Mouse (Mus musculus) lung, postnatal 10 days (tissue): ENCODE measurements around the gene Snx1.

Experiments used
- DNase-seq: peaks from one replicate; pipeline ENCODE4 v3.0.0; 2021

Gene Snx1

GRCm38 (mm10) chr9:66084171-66084570, 42.2 kb downstream of the Snx1 start:
- no peak for DNase-seq

DNA sequence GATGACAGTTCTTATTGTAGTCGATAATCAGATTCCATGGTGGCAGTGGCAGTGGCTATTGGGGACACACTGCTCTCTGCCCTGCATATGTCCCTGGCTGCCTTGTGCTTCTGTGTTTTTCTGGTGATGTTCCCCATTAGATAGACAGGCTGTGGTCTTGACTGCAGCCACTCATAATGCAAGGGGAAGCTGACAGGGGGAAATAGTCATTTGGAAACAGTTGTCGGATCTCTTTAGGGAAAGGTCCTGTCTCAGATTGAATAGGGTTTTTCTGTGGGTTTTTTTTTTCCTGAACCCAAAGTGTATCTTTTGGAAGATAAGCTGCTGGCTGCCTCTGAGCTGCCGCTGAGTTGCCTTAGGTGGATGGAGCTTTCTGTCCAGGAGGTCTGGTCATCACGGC, 44.4 kb downstream of the Snx1 start:
- DNase-seq: no peak

DNA sequence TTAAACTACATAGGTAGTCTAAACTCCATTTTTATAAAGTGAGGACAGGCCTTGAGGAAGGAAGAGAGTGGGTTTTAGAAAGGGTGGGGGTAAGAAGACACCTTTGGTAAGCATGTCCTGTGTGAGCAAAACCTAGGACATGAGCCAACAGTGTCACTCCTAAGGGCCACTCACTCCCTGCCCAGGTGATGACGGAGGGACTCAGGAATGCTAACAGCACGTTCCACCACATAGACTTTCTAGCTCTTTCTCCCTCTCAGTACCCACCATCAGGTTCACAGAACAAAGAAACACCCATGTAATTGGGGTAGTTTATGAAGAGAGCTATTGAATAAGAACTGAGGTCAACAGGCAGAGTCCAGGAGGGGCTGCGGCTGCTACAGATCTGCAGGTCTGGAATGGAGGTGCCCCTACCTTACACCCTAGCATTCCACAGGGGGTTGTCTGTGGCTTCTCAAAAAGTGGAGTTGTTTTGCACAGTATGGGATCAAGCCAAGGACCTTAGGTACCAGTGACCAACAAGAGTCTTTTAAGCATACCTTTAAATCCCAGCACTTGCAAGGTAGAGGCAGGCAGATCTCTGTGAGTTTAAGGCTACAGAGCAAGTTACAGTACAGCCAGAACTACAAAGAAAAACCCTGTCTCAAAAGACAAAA, 45.5 kb downstream of the Snx1 start:
- peak; percentile 52 for DNase-seq

GRCm38 (mm10) chr9:66078493-66078892, 47.9 kb downstream of the Snx1 start:
- no peak for DNase-seq

- no peak for DNase-seq
Observed at GRCm38 (mm10) chr9:66078072-66078471, 48.3 kb downstream of the Snx1 start.

DNA sequence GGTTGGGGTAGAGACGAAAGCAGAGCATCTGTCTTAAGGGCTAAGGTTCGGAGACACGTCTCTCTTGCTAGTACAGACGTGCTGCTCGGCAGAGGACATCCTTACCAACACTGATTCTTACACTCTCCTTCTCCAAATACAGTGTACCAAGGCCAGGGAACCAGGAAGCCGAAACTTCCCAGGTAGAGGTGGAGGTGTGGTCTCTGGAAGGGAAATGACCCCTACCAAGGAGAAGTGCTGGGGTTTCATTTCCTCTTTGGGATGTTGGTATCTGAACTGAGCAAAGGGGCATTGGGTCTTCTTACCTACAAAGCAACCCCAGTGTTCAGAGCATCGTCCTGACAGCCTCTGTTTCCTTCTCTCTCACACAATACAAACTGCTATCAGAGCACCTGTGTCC, 53.6 kb downstream of the Snx1 start:
- no peak for DNase-seq

DNA sequence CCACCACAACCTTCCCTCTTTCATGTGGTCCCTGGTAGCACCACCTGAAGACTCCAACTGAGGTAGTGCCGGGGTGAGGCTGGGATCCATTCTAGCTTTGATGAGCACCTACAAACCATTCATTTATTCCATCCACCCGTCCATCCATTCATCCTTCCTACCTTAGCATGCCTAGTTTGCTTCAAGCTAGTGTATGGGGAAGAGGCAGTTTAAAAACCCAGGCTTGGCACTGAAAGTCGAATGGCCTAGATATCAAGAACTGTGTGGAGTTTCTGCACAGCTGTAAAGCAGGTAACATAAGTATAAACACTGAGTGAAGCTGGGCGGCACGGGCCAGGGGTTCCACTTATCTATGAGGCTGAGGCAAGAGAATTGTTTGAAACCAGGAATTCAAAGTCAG, 56.2 kb downstream of the Snx1 start:
- DNase-seq: no peak

- peak; percentile 92 for DNase-seq
Observed at GRCm38 (mm10) chr9:66069583-66069982, 56.8 kb downstream of the Snx1 start, which contains the start of gene Snx22. Gene Snx22 (minus strand): TSS chr9:66069719.

DNA sequence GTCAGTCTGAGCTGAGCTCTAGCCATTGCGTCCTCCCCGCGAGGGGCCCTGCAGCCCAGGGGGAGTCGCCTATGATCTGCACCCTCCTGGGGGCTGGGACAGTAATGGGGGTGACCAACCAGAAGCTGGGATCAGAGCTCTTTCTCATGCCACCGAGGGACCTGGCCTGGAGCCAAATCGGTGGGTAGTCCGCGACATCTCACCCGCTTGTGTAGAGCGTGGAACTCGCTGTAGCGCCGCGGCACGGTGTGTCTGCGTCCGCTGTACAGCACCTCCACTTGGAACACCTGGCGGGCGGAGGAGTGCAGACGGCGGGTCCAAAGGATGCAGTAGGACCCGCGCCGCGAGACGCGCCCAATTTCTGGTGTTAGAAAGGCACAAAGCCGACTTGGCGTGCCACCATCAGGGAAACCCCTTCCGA, 57.4 kb downstream of the Snx1 start:
- DNase-seq: peak; percentile 40

DNA sequence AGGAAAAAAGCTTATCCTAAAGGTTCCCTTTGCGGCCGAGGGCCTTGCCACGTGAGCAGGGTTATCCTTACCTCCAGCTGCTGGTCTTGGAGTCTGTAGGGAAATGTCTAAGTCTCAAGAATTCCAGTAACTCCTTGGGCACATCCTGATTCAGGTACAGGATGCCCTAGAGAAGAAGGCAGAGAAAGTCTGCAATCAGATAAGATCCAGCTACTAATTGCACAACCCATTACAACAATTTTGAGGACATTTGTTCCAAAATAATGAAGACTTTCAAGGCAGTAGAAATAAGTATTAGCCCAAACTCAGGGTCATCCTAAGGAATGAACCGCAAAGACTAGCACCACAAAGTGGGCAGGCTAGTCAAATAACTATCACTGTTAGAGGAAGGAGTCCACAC, 58.3 kb downstream of the Snx1 start:
- no peak for DNase-seq

GRCm38 (mm10) chr9:66067542-66067941, 58.8 kb downstream of the Snx1 start:
- peak; percentile 72 for DNase-seq

- DNase-seq: no peak
Observed at GRCm38 (mm10) chr9:66066791-66067190, 59.6 kb downstream of the Snx1 start.

- DNase-seq: no peak
Observed at GRCm38 (mm10) chr9:66064316-66064715, 62.1 kb downstream of the Snx1 start.

- no peak for DNase-seq
Observed at GRCm38 (mm10) chr9:66063446-66063845, 62.9 kb downstream of the Snx1 start.

DNA sequence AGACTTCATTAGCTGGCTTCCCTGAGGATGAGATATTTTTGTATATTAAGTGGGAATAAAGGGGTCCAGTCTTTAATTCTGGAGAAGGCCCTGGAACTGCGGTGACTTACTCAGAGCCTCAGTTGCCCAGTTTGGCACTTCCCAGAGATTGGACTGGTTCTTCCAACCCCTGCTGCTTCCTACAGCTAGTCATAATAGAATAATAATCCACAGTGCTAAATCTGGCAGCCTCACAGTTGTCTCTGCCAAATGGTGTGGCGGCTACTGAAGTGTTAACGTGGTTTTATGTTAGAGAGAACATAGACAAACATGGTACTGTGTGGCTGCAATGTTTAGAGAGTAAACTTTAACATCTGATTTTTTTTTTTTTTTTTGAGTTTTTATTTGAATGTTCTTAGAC, 64.7 kb downstream of the Snx1 start:
- DNase-seq: no peak

DNA sequence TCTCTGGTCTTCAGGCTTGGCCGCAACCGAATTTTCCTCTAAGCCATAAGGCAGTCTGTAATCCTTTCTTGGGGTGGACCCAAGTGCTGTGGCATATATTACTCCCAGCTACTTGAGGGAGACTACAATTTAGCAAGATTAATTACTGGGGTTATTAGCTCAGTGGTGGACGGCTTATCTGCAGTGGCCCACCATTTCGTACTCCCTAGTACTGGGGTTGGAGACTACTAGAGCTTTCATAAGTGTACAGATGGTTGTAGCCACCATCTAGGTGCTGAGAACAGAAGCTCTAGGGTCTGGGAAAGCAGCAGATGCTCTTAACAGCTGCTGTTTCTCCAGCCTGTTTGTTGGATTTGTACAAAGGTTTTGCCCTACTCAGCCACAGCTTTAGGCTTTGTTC, 65.4 kb downstream of the Snx1 start:
- no peak for DNase-seq

DNA sequence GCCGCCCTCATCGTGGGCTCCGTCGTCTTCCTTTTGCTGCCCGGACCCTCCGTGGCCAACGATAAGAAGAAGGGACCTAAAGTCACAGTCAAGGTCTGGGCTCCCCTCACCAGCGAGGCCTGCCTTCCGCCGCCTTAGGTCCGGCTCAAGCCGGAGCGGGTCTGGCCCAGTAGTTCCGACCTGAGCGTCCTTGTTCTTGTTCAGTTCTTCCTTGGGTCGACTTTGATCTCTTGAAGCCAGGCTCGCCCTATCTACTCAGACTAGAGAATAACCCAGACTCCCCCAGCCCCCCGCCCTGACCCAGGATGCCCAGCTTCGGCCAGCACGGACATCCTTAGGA, 66.1 kb downstream of the Snx1 start:
- DNase-seq: no peak

DNA sequence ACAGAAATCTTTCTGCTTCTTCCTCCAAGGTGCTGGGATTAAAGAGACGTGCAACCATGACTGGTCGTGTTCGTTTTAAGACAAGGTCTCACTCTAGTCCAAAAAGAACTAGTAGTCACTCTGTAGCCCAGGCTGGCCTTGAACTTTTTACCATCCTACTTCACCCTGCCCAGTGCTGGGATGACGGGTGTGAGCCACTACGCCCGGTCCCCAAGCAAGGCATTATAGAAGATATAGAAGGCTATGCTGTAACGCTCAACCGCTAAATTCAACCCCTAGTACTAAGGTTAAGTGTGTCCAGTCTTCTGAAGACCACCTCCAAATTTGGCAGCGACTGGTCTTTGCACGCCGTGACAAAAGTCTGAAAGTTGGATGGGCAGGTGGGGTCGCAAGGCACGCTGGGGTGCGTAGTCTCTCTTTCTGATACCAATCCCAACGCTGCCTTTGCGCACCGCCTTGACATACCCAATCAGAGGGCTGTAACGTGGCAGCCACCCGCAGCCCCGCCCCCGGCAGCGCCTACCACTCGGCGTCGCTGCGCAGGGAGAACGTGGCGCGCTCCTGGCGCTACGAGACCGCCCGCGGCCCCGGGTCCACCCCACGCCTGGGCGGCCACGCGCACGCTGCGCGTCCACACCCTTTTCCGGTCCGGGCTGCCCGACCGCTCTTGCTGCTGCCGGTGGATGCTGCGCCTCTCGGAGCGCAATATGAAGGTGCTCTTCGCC, 66.6 kb downstream of the Snx1 start, which contains the start of gene Ppib:
Gene Ppib, plus strand, starts transcription at position 640 of the 725 bp plus-strand sequence.
- DNase-seq: peak; percentile 99

DNA sequence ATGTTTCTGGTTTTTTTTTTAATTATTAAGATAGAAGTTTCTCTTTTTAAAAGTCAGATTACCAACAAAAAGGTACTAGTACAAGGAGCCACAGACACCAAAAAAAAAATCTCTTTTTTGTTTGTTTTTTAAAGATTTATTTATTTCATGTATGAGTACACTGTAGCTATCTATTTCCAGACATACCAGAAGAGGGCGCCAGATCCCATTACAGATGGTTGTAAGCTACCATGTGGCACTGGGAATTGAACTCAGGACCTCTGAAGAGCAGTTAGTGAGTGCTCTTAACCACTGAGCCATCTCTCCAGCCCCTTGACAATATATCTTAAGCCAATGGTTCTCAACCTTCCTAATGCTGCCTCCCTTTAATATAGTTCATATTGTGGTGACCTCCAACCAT, 72.8 kb downstream of the Snx1 start:
- DNase-seq: no peak

GRCm38 (mm10) chr9:66052731-66053130, 73.7 kb downstream of the Snx1 start:
- no peak for DNase-seq

DNA sequence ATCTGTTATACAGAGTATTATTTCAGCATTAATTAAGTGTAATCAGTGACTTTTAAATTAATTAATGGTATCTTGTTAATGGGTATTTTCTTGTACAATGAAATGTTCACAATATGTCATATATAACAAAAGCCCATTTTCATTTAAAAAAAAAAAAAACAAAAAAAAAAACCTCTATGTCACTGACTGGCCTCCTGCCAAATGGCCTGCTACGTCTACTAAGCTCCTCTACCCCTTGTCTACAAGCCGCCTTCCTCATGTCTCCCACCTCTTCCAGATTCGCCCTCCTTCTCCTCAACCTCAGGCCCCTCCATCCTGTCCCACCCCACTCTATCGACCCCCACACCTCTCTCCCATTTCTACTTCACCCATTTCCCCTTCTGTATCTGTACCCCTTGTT, 74.9 kb downstream of the Snx1 start:
- DNase-seq: no peak

- no peak for DNase-seq
Observed at GRCm38 (mm10) chr9:66049931-66050601, 76.3 kb downstream of the Snx1 start.

DNA sequence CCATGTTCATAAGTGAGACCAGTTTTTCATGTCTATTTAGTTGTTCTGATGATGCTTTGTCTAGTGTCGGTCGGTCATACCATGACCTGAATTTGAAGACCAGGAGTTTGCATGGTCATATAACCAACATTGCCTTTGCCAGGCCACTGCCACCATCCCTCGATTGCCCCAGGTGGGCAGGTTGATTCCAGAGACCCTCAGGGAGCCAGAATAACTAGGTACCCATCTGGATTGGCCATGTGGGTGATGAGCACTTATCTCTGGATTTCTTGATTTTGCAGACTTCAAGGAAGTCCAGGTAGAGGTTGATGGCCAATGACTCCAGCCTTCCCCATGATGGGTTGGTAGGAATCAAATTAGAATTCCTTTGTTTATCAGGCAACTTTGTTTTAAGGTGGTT, 83.1 kb downstream of the Snx1 start:
- no peak for DNase-seq

- peak; percentile 47 for DNase-seq
Observed at GRCm38 (mm10) chr9:66042331-66042730, 84.1 kb downstream of the Snx1 start.
